Mouse (Mus musculus): Measurements from ENCODE around the gene AA986860.

GRCm38 (mm10) chr1:130703613-130704012, 28.2 kb upstream of the AA986860 start:
- TF ChIP-seq CTCF (IDR thresholded peaks at IDR 0.05) (no peak), POLR2A (IDR thresholded peaks at IDR 0.05; ENCODE audit: insufficient read depth, low read depth, low read length) (no peak)

Measured in heart, adult 2 months (tissue).